Mouse (Mus musculus) retina, postnatal 1 day (tissue): Measurements from ENCODE around the gene Gemin7.

Experiments
- DNase-seq: peaks from one replicate; pipeline ENCODE4 v3.0.0-alpha.2; 2012

Gene Gemin7

GRCm38 (mm10) chr7:19543584-19543983 is 33.8 kb downstream of the Gemin7 start:
- DNase-seq = no peak

DNA sequence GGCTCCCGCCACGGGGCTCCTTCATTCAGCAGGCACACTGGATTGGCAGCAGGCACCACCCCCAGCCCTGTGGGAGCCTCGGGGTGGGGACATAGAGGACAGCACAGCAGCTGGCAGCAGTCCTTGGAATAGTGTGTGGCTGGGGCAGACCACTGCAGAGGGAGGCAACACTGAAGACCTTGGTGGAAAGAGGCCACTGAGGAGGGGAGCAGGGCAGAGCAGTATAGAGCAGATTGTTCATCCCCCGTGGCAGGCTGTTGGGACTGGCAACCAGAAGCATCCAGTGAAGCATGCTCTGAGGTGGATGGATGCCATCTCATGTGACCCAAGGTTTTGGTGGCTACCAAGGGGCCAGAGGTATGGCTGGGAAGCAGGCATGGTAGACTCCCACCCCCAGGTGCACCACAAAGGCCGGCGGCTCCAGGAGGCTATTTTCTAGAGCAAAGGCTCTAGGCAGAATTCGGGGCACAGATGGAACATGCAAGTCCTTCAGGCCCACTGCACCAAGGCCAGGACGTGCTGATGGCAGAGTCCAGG is 35.2 kb downstream of the Gemin7 start:
- peak; percentile 90 for DNase-seq

DNA sequence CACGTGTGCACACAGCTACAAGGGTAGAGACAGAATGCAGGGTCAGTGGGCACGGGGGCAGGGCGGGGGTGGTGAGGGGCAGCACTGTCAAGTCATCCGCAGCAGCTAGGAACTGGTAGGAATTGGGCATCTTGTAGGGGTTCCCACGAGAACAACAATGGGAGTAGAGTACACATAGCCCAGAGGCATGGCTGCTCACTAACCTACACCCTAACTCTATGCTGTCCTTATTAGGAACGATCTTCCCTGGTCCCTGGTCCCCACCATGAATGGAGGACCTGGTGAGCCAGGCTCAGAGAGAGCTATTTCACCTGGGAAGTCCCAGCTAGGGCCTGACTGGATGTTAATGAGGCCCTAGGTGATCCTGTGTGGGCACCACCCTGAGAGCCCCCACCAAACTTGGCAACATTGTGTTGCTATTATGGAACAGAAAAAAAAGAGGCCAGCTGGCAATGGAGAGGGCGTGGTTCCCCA is 35.7 kb downstream of the Gemin7 start:
- no peak for DNase-seq

GRCm38 (mm10) chr7:19540771-19541566 is 36.4 kb downstream of the Gemin7 start:
- DNase-seq = no peak

DNA sequence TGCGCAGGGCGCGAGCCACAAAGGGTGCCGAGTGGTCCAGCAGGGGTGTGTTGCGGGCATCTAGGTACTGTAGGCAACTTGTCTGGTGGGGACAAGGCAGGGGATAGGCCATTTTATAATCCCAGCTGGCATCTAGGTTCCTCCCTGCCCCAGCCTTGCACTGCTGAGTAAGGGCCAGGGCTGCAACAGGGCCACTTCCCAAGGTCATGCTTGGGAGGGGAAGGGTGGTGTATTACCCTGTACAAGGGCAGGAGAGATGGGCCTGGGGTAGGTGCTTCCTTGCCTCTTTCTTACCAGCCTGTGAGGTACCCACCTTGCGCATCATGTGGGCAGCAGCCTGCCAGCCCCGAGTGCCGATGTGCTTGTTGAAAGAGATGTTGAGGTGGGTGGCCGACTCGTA is 42.7 kb downstream of the Gemin7 start:
- no peak for DNase-seq

DNA sequence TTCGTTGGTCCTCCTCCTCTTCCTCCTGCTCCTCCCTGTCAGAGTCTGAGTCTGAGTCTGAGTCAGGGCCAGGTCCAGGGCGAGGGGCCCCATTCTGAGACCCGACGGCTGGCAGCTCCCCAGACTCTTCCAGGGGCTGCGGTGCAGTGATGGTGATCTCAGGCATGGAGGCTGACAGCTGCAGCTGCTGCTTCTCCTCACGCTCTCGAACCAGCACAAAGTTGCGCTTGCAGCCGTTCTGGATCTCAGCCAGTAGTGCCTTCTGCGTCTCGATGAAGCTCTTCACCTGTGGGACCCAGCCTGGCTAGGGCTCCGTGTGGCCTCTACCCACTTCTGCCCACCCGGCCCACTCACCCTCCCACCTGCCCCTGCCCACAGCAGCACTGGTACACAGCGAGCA is 45.2 kb downstream of the Gemin7 start:
- DNase-seq = no peak

GRCm38 (mm10) chr7:19531077-19531476 is 46.3 kb downstream of the Gemin7 start:
- DNase-seq = no peak

- no peak for DNase-seq
These were observed 52.3 kb downstream of the Gemin7 start for GRCm38 (mm10) chr7:19525105-19525481.

GRCm38 (mm10) chr7:19524420-19525104 is 52.8 kb downstream of the Gemin7 start:
- no peak for DNase-seq

DNA sequence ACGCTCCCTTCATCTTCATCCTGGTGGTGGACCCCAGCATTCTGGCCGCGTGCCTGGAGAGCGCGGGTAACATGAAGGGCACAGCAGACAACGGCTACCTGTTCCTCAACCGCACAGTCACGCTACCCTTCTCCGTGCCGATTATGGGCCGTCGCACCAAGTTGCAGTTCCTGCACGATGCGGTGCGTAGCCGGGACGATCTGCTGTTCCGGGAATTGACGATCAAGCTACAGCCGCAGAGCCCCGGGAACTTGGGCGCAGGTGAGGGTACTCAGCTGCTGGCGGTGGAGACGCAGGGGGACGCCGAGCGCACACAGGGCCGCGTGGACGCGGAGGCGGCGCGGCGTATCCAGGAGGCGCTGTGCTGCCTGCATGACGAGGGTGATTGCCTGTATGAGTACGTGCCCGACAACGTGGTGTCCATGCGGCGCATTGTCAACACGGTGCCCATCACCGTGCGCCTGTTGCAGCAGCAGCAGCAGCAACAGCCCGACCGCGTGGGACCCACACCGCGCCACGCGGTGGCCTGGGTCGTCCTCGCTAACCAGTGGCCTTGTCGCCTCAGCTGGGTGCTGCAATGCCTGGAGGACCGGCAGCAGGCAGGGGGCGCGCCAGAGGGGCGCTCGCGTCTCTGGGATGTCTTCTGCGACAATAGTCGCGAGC is 53.5 kb downstream of the Gemin7 start:
- peak; percentile 83 for DNase-seq

- DNase-seq = peak; percentile 68
These were observed 54.2 kb downstream of the Gemin7 start for GRCm38 (mm10) chr7:19523017-19523756.

DNA sequence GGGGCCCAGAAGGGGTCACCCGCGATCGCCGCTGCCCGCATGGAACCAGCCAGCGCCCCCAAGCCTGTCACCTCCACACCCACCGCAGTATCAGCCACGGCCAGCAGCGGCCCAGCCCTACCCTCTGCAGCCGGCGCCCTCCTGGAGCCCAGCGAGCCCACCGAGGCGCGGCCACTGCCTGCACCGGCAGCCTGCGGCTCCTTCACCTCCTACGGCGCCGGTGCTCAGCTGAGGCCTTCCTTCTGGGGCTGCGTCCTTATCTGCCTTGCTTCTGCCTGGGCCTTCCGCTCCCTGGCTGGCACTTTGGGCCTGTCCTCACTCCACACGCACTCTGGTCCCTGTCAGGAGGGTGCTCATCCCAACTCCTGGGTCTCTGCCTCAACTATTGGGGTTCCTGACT is 57.4 kb downstream of the Gemin7 start:
- peak; percentile 41 for DNase-seq

GRCm38 (mm10) chr7:19517652-19518365 is 59.6 kb downstream of the Gemin7 start, which contains the start of gene Nkpd1:
TSS of gene Nkpd1 (plus strand) at chr7:19517838.
- DNase-seq = peak; percentile 54
